Mouse (Mus musculus) lung, postnatal 14 days (tissue): ENCODE results near the gene Hecw1.

Experiments used
- DNase-seq: peaks from one replicate; pipeline ENCODE4 v3.0.0; 2021

The Hecw1 gene

DNA sequence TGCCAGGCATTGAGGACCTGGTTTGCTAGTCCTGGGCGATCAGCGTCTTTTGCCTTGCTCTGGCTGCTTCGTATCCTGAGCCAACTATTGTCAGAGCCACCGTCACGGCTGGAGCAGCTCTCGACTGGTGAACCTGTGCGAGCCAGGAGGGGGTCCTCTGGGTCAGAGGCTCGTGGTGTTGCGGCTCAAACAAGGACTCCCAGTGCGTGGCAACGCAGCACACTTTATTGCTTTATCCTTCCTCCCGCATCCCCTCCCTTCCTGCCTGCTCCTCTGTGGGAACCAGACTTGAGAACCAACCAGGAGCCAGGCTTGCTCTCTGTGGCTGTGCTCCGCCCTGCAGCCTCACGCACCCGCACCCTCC, at the start of gene Hecw1:
Gene Hecw1, minus strand, starts transcription at position 323 of the 364 bp plus-strand sequence.
- no peak for DNase-seq

- DNase-seq, result no peak
These were observed 38.3 kb upstream of the Hecw1 start for GRCm38 (mm10) chr13:14561336-14561735.

DNA sequence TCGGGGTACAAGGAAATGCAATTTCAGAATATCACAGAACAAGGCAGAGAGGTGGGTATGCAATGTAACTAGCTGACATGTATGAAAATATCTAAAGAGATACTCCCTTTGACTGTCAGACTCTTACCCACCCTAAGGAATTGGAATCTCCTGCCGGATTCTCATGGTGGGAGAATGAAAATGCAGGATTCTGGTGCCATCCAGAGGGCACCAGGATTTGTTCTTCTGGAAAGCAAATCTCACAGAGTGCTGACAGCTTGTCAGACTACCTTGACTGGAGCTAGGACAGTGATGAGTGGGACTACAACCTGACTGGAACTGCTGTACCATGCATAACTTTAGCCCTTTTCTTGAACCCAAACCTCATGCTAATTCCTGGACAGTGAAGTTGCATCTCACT, 29.6 kb upstream of the Hecw1 start:
- DNase-seq, result no peak

- no peak for DNase-seq
These were observed 19.8 kb upstream of the Hecw1 start for GRCm38 (mm10) chr13:14542860-14543259.

DNA sequence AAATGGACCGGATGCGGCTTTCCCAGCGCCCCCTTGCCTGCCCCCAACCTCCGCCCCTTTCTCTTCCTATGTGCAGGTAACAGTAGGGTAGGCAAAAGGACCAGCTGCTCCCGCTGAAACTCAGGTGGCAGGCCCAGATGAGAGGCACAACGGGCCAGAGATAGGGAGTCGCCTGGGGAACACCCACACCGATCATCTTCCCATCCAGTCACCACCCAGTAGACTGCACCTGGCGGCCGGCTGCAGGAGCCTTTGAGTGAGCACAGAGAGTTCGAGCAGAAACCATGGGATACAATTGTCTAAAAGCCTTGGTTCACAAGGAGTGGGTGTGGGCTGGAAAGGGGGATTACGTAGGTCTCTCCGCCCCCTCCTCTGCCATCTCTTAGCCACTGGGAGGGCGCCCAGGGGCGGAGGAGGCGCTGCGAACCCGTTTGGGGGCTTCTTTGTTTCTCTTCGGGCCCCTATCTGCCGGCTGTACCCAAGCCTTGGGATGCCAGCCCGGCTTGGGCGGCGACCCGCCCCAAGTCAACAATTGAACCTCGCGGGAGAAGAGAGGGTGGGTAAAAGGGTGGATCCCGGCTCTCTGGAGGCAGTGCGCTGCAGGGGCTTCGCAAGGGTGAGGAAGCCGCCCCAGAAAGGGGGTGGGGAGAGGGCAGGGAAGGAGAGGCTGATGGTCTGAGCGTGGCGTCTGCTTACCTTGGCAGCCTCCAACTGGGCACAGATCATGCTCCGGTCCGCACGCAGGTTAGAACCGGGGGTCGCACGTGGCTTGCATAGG, 711 bp downstream of the Hecw1 start:
- no peak for DNase-seq

DNA sequence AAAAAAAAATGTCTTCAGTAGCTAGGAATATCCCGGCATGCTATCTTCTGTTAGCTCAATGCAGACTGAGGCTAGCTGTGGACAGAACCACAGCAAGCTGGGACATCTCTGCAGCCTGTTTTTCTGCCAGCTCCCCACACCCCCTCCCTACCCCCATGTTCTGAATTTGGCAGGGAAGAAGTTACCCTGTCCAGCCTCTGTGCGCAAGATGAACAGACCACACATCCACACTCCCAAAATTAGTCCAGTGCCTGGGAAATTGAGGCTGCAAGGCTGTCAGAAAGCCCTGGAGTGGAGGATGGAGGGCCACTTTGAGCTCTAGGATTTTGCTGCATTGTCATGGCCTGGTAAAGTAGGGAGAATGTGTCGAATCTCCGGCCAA, 1.3 kb downstream of the Hecw1 start:
- no peak for DNase-seq

- DNase-seq, result no peak
These were observed 3.4 kb downstream of the Hecw1 start for GRCm38 (mm10) chr13:14519605-14520004.

GRCm38 (mm10) chr13:14517478-14517877, 5.5 kb downstream of the Hecw1 start:
- no peak for DNase-seq

DNA sequence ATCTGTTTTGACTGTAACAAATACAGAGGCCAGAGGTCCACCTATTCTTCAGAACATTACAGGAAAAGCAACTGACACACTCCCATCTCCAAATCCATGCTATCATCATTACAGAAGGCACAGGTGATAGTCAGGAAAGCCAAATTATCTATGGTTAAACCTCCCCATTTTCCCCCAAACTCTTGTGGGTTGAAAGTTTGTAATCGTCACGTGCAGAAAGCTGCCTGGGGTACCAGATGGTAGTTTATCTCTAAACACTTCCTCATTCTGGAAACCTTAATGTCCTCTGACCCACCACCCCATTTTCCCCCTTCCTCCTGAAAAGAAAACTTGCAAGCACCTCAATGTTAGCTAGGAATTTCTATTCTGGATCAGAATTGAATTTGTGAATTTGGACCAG, 7.9 kb downstream of the Hecw1 start:
- DNase-seq, result no peak

DNA sequence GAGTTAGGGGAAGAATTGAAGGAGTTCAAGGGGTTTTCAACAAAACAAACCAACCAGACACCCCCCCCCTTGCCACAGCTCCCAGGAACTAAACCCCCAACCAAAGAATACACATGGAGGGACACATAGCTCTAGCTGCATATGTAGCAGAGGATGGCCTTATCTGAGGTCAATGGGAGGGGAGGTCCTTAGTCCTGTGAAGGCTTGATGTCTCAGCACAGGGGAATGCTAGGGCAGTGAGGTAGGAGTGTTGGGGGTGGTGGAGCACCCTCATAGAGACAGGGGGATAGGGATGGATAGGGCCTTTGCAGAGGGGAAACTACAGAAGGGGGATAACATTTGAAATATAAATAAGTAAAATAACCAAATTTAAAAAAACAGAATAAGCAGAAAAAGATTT, 9.1 kb downstream of the Hecw1 start:
- DNase-seq, result no peak

- DNase-seq, result no peak
These were observed 16.3 kb downstream of the Hecw1 start for GRCm38 (mm10) chr13:14506765-14507164.

GRCm38 (mm10) chr13:14500251-14500650, 22.8 kb downstream of the Hecw1 start:
- DNase-seq, result no peak

DNA sequence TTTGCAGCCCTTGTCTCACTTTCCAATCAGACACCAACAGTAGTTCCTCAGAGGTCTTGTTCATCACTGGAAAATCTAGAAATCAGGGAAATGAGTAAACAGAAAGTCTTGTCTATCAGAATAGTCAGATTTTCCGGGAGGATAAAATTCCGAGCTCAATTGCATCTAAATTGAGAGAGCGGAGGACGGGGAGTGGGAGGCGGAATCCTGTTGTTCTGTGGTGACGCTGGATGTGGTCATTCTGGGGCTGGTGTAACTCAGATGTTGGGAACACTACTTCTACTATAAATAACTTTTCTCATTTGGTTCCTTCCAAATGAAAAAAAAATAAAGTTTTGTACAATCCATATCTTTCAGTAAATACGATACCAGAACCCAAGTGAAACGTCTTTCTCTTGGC, 24.2 kb downstream of the Hecw1 start:
- no peak for DNase-seq

DNA sequence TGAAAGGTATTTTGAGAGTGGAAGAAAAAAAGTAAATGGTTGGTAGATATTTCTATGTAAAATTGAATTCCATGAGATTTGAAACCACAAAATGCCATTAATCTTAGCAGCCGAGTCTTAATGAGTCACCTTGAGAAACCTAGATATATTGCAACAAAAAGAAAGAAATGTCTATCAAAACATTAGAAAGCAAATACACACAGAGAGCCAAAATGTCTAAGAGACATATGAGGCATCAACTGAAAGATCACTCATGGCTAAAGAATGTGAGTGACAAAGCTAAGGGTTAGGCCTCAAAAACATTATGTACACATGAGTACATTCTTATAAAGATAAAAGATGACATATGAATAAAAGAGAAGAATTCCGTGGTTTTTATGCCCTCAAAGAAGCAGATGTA, 26.1 kb downstream of the Hecw1 start:
- DNase-seq, result no peak

DNA sequence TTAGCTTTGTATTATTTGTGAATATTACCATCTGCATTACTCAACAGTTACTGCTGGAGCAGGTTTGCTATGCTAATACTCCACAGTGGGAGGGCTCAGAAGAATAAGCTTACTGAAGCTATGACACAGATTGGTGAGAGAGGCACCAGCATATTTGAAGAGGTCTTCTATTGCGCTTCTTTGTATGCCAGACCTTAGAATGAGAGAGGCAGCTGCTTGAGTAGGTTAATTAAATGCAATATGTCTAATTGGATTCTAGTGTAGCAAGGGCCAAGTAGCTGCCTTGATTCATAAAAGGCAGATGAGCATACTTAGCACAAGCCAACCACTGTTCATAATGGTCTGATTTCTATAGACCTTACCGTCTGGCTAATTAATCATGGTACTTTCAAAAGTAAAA, 35.2 kb downstream of the Hecw1 start:
- DNase-seq, result no peak

DNA sequence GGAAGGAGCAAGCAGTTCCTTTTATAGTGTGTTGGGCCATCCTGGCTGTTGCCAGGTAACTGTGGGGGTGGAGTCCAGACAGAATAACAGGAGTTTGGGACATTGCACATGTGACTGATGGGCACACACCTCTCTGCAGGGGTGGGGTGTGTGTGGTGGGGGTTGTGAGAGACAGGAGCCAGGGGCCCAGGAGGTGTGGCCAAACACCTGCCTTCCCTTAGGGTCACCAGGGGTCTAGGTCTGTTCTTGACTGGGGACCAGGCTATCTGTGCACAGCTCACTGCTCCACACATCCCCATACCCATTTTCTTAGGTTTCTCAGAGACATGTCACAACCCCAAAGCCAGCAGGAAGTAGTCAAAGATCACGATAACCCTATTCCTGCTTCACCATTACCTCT, 51.9 kb downstream of the Hecw1 start:
- no peak for DNase-seq

GRCm38 (mm10) chr13:14467517-14467916, 55.5 kb downstream of the Hecw1 start:
- DNase-seq, result no peak

DNA sequence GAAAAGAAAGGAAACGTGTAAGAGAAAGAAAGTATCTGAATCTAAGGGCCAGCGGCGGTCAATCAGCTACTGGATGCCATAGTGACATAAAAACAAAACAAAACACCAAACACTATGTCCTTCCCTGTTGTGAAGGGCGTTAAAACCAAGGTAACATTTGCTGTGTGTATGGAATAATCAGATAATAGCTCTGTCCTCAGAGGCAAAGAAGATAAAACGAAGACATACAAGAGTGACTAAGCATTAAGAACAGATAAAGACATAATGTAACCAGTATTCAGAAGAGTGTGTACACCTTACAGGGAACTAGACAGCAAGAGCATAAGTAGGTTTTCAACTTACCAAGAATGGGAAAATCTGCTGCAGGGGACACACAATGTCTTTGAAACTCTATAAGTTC, 62.0 kb downstream of the Hecw1 start:
- DNase-seq, result no peak

GRCm38 (mm10) chr13:14457043-14457442, 66.0 kb downstream of the Hecw1 start:
- no peak for DNase-seq

DNA sequence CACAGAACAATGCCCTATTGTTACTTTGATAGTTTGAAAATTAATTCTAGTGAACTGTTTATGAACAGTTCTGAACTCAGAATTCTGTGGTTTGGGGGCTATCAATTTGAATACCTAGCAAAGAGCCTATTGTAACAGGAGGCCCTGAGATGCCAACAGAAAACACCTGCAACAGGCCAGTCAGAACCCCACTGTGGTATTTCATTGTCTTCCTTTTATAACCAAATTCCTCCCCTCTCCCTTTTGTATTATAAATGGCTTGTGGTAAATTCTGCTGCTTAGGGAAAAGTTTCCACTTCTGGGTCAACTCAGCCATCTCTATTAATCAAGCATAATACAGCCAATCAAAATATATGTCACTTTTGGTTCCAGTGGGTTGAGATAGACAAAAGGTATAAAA, 83.5 kb downstream of the Hecw1 start:
- DNase-seq, result no peak

GRCm38 (mm10) chr13:14428845-14429553, 94.0 kb downstream of the Hecw1 start:
- DNase-seq, result no peak

GRCm38 (mm10) chr13:14424836-14425235, 98.2 kb downstream of the Hecw1 start:
- DNase-seq, result no peak

GRCm38 (mm10) chr13:14413405-14413804, 109.6 kb downstream of the Hecw1 start:
- DNase-seq, result no peak

DNA sequence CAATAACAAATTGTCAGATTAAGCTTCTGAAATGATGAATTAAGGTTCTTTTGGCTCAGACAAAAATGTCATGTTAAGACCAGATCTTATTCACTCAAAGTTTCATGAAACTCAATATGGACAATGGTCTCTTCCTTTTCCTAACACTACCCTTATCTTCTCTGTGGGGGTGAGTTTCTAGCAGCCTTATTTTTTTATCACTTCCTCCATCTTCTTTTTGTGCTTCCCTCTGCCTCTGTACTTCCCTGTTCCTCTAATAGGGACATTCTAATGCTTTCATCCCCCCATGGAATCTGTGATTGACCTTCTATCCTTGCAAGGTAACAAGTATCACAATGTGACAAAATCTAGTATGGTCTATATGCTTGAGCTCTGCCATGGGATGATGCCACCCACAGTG, 148.6 kb downstream of the Hecw1 start:
- no peak for DNase-seq

GRCm38 (mm10) chr13:14365546-14365945, 157.5 kb downstream of the Hecw1 start:
- no peak for DNase-seq
